Mouse (Mus musculus) embryonic facial prominence, embryonic 13.5 days (tissue): Measurements from ENCODE around the gene Kat7. TPM values are rescaled to one million over a fixed set of nuclear protein-coding genes. Genes with fewer than 3 reads are reported as not detected.

ENCODE experiments used
- ATAC-seq: fragments of 200-750 bp; cut with Nextera tagmentation; 2 replicates; pipeline ENCODE4 v1.8.0; 2017; ENCODE audit warnings: low read depth; ENCODE audit not compliant: insufficient number of reproducible peaks, insufficient read depth, low FRiP score, low TSS enrichment
- H3K27ac ChIP-seq: fragments of 300-500 bp; sonication (generic); 2 replicates; pipeline ENCODE4 v1.5.1; 2015; ENCODE audit warnings: moderate library complexity, mild to moderate bottlenecking, inconsistent platforms
- H3K27me3 ChIP-seq: fragments of 300-500 bp; sonication (generic); 2 replicates; pipeline ENCODE4 v1.6.1; 2015; ENCODE audit warnings: mild to moderate bottlenecking, inconsistent platforms
- H3K36me3 ChIP-seq: fragments of 300-500 bp; sonication (generic); 2 replicates; pipeline ENCODE4 v1.6.1; 2015; ENCODE audit warnings: mild to moderate bottlenecking, inconsistent platforms
- H3K4me1 ChIP-seq: fragments of 300-500 bp; sonication (generic); 2 replicates; pipeline ENCODE4 v1.6.1; 2015; ENCODE audit warnings: inconsistent platforms
- H3K4me2 ChIP-seq: fragments of 300-500 bp; sonication (generic); 2 replicates; pipeline ENCODE4 v1.6.1; 2015; ENCODE audit warnings: moderate library complexity, mild to moderate bottlenecking, inconsistent platforms
- H3K4me3 ChIP-seq: fragments of 300-500 bp; sonication (generic); 2 replicates; pipeline ENCODE4 v1.5.1; 2015; ENCODE audit warnings: mild to moderate bottlenecking, inconsistent platforms
- H3K9ac ChIP-seq: fragments of 300-500 bp; sonication (generic); 2 replicates; pipeline ENCODE4 v1.6.1; 2015; ENCODE audit warnings: mild to moderate bottlenecking, inconsistent platforms
- H3K9me3 ChIP-seq: fragments of 300-500 bp; sonication (generic); 2 replicates; pipeline ENCODE4 v1.6.1; 2016; ENCODE audit warnings: inconsistent platforms
- WGBS: fragments of 180-500 bp; shearing (Covaris S2); methylation state at CpG from one replicate; pipeline ENCODE4 v1.1.7; 2015; ENCODE audit warnings: mixed read lengths; 5-methylcytosine and 5-hydroxymethylcytosine counted together
- polyA plus RNA-seq: library from polyadenylated mRNA; unstranded; fragments of >200 nt; fragmentation: Nextera tagmentation; extraction: Ambion mirVana; gene quantifications from 2 replicates; pipeline ENCODE4 v1.2.1, GENCODE M21; 2015

Gene Kat7
- polyA plus RNA-seq, 1 experiment from 2014 or later: 67.0 TPM

DNA sequence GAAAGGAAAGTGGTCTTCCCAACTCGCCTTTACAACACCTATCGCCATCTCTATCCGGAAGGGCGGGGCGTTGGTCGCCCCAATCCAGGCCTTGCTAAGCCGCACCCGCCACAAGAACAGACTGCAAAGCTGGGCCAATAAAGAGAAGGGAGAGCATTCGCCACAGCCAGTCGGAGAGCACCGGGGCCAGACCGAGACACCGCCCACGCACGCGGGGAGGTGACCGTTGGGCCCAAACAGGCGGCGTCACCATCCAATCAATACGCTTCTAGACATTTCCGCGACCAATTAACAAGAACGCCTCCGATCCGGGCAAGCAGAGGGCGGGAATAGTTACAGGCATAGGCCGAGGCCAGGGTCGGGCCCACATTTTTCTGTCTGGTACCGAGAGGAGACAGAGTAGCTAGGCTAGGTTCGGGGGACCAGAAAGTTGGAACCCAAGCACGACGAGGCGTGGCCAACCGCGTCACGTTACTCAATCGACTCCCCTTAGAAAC, 488 bp downstream of the Kat7 start:
- Histone ChIP-seq H3K36me3 (peaks cover 11% of the 10 kb centered on the region), H3K4me2 (peak overlapping the region; percentile 88), H3K27ac (peak overlapping the region; percentile 97), H3K9ac (peak overlapping the region; percentile 96), H3K4me3 (peak overlapping the region; percentile 92), H3K27me3 (no peaks in the 10 kb centered on the region), H3K4me1 (peaks cover 21% of the 10 kb centered on the region), H3K9me3 (no peaks in the 10 kb centered on the region)
- ATAC-seq: peak; percentile 96
- under 1% methylated on average over 37 of the region's 37 CpGs for WGBS

DNA sequence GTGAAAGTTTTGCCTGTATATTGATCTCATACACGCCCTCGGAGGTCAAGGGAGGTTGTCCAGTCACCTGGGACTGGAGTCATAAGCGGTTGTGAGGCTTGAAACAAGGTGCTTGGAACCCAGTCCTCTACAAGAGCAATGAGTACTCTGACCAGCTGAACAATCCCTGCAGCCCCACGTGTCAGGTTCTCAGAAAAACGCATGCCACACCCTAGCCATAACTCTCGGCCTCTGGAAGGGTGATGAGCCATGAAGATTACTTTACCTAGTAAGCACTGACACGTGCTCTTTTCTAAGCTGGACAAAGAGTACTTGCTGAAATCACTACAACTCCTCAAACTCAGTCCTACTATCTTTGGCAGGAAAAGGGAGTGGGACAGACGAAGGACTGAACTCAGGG, 2.5 kb downstream of the Kat7 start:
- no peak for ATAC-seq
- peaks cover 25% of the 10 kb centered on the region for H3K36me3 ChIP-seq
- no peaks in the 10 kb centered on the region for H3K9me3 ChIP-seq
- H3K27me3 ChIP-seq: no peaks in the 10 kb centered on the region
- no peak overlapping the region for H3K4me2 ChIP-seq
- no peak overlapping the region for H3K9ac ChIP-seq
- peaks cover 21% of the 10 kb centered on the region for H3K4me1 ChIP-seq
- H3K27ac ChIP-seq: no peak overlapping the region
- H3K4me3 ChIP-seq: no peak overlapping the region
- 83% methylated on average over 8 of the region's 8 CpGs for WGBS

DNA sequence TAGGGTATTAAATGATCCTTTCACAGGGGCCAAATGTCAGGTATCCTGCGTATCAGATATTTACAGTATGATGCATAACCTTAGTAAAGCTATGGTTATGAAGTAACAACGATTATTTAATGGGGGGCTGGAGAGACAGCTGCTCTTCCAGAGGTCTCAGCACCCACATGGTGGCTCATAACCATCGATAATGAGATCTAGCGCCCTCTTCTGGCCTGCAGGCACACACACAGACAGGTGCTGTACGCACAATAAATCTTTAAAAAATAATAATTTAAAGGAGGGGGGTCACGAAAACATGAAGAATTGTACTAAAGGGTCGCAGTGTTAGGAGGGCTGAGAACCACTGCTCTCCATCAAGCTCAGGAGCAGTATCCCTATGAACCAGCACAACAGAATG, 4.4 kb downstream of the Kat7 start:
- peaks cover 44% of the 10 kb centered on the region for H3K36me3 ChIP-seq
- 92% methylated on average over 7 of the region's 7 CpGs for WGBS
- H3K4me2 ChIP-seq: no peak overlapping the region

DNA sequence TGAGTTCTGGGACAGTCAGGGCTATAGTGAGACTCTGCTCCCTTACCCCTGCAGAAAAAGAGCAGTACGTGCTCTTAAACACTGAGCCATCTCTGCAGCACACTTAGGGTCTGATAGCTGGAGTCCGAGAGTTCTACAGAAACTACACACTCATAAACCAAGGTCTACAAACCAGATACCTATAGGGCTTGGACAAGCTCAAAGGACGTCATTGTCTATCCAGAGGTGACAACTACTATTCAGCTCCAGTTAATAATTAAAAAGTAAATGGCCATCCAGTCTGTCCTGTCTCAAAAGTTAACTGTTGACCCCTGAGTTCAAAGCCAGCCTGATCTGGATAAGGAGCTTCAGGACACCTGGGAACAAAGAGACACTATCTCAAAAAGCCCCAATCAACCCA, 8.3 kb downstream of the Kat7 start:
- H3K9me3 ChIP-seq: no peaks in the 10 kb centered on the region
- H3K9ac ChIP-seq: no peak overlapping the region
- 93% methylated on average over 3 of the region's 3 CpGs for WGBS
- H3K4me3 ChIP-seq: no peak overlapping the region
- no peaks in the 10 kb centered on the region for H3K27me3 ChIP-seq
- H3K4me2 ChIP-seq: no peak overlapping the region
- no peak overlapping the region for H3K27ac ChIP-seq
- H3K4me1 ChIP-seq: no peaks in the 10 kb centered on the region
- H3K36me3 ChIP-seq: peaks cover 76% of the 10 kb centered on the region
- ATAC-seq: no peak

More for the DNA sequence above, 4.4 kb downstream of the Kat7 start:
- Histone ChIP-seq H3K9me3 (no peaks in the 10 kb centered on the region), H3K9ac (no peak overlapping the region), H3K4me1 (peaks cover 10% of the 10 kb centered on the region), H3K4me3 (no peak overlapping the region), H3K27ac (no peak overlapping the region), H3K27me3 (no peaks in the 10 kb centered on the region)
- ATAC-seq: no peak

DNA sequence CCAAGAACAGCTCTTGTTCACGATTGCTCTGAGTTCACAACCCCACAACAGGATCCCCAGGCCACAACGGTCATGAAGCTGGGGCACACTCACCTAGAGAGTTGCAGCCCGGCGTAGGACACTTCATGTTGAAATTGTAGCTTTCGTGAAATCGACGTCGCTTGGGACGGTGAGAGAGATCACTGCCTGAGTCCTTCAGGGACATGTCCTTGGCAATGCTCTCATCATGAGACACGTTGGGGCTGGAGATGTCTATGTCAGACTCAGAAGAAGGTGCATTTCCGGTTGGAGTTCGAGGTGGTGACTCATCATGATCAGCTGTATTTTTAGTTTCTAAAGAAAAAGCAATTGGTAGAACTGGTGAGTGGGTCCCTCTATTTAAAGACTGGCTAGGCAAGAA, 10.2 kb downstream of the Kat7 start:
- H3K36me3 ChIP-seq: peaks cover 67% of the 10 kb centered on the region
- no peaks in the 10 kb centered on the region for H3K27me3 ChIP-seq
- no peak for ATAC-seq
- H3K4me1 ChIP-seq: no peaks in the 10 kb centered on the region
- no peak overlapping the region for H3K27ac ChIP-seq
- no peak overlapping the region for H3K4me3 ChIP-seq
- H3K9me3 ChIP-seq: no peaks in the 10 kb centered on the region
- no peak overlapping the region for H3K9ac ChIP-seq
- H3K4me2 ChIP-seq: no peak overlapping the region
- WGBS: 94% methylated on average over 12 of the region's 12 CpGs

DNA sequence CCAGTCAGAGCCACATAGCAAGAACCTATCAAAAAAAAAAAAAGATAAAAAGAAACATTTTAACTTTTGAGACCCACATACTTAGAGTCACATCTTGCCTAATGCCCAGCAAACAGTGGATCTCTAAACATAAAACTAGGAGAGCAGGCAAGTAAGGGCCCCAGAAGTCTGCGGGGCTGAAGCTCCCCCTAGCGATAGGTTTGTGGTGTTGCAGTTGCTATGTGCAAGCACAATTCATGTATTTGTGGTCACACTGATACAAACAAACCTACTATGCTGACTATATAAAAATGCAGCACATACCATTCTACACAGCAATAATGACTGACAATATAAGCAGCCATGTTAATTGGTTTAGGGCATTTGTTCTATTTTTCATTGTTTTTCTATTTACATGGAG, 11.9 kb downstream of the Kat7 start:
- Histone ChIP-seq H3K4me1 (no peaks in the 10 kb centered on the region), H3K27ac (no peak overlapping the region), H3K4me2 (no peak overlapping the region), H3K4me3 (no peak overlapping the region), H3K27me3 (no peaks in the 10 kb centered on the region), H3K36me3 (peaks cover 77% of the 10 kb centered on the region), H3K9ac (no peak overlapping the region), H3K9me3 (no peaks in the 10 kb centered on the region)
- no peak for ATAC-seq
- 17% methylated on average over 2 of the region's 2 CpGs for WGBS

DNA sequence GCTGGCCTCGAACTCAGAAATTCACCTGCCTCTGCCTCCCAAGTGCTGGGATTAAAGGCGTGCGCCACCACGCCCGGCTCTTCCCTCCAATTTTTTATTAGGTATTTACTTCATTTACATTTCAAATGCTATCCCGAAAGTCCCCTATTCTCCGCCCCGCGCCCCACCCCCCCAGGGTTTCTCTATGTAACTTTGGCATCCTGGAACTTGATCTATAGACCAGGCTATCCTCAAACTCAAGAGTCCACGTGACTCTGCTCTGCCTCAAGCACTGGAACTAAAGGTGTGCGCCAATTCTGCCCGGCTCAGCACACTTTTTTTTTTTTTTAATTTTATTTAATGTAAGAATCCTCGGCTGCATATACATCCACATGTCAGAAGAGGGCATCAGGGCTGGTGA, 14.3 kb downstream of the Kat7 start:
- Histone ChIP-seq H3K4me3 (no peak overlapping the region), H3K36me3 (peaks cover 76% of the 10 kb centered on the region)
- no peak for ATAC-seq

DNA sequence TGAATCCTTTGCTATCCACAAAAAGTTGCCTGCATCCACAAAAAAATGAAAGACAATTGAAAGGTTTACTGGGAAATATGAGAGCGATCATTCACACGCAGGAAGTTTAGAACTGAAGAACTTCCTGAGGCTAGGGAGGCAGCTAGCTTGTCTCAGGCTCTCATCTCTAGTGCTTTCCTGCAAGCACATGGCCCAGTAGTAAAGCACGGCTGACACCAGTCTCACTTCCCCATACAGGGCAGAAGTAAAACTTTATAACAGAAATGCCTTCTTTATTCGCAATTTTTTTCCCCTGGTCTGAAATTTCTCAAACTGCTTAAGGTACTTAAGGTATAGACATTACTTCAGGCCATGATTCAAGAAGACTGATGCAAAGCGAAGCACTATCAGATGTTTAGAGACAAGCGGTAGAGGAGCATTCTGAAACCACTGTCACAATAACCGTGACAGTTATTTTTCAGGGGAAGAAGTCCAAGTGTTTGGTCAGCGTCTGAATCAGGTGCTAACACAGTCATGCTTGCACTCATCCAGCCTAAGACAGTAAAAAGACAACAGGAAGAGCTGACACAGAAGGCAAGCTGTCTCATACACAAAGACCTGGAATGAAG, 16.9 kb downstream of the Kat7 start:
- Histone ChIP-seq H3K27me3 (no peaks in the 10 kb centered on the region), H3K9ac (no peak overlapping the region), H3K9me3 (no peaks in the 10 kb centered on the region), H3K4me2 (no peak overlapping the region), H3K4me3 (no peak overlapping the region), H3K36me3 (peaks cover 77% of the 10 kb centered on the region), H3K27ac (no peak overlapping the region), H3K4me1 (no peaks in the 10 kb centered on the region)
- 87% methylated on average over 8 of the region's 8 CpGs for whole genome bisulfite sequencing
- ATAC-seq: no peak

More for the DNA sequence above, 14.3 kb downstream of the Kat7 start:
- Histone ChIP-seq H3K9me3 (no peaks in the 10 kb centered on the region), H3K4me2 (no peak overlapping the region), H3K27me3 (no peaks in the 10 kb centered on the region), H3K9ac (no peak overlapping the region), H3K4me1 (no peaks in the 10 kb centered on the region), H3K27ac (no peak overlapping the region)
- WGBS: 93% methylated on average over 13 of the region's 13 CpGs

DNA sequence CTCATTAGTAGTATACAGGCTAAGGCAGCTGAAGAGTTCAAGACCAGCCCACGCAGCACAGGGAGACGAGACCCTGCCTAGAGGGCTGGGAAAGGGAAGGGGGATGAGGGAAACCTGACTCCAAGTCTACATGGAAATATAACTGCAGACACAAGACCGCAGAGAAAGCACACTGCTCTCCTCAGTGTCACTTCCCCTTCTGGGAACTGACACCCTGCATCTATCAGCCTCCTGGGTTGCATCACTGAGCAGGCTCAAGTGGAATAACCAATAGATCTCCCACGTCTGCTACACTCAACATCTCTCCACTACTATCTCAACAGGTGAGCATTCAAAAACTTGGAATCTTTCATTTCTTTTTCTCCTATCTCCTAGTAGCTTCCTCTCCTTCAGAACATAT, 18.0 kb downstream of the Kat7 start:
- Histone ChIP-seq H3K27ac (no peak overlapping the region), H3K27me3 (no peaks in the 10 kb centered on the region), H3K9ac (no peak overlapping the region), H3K36me3 (peaks cover 78% of the 10 kb centered on the region), H3K4me2 (no peak overlapping the region), H3K9me3 (no peaks in the 10 kb centered on the region), H3K4me3 (no peak overlapping the region), H3K4me1 (no peaks in the 10 kb centered on the region)
- ATAC-seq: no peak
- WGBS: 76% methylated on average over 4 of the region's 4 CpGs

DNA sequence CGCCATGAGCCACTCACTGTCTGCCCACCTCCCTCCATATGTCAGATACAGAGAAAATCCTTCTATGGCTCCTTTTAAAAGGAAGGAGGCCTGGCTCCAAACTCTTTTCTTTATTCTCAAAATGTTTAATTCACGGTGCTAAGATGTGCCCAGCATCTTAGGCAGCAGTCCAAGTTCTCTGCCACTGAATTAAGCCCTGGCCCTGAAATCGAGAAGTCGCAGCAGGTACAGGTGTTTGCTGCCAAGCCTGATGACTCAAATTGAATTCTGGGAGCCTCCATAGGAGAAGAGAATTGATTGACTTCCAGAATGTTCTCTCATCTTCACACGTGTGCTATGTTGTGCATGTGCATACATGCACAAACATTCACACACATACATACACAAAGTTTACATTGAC, 27.7 kb downstream of the Kat7 start:
- H3K4me1 ChIP-seq: no peaks in the 10 kb centered on the region
- H3K4me2 ChIP-seq: no peak overlapping the region
- no peak for ATAC-seq
- 94% methylated on average over 5 of the region's 5 CpGs for WGBS
- H3K9me3 ChIP-seq: no peaks in the 10 kb centered on the region
- no peak overlapping the region for H3K4me3 ChIP-seq
- no peak overlapping the region for H3K27ac ChIP-seq
- peaks cover 96% of the 10 kb centered on the region for H3K36me3 ChIP-seq
- H3K27me3 ChIP-seq: no peaks in the 10 kb centered on the region
- no peak overlapping the region for H3K9ac ChIP-seq

DNA sequence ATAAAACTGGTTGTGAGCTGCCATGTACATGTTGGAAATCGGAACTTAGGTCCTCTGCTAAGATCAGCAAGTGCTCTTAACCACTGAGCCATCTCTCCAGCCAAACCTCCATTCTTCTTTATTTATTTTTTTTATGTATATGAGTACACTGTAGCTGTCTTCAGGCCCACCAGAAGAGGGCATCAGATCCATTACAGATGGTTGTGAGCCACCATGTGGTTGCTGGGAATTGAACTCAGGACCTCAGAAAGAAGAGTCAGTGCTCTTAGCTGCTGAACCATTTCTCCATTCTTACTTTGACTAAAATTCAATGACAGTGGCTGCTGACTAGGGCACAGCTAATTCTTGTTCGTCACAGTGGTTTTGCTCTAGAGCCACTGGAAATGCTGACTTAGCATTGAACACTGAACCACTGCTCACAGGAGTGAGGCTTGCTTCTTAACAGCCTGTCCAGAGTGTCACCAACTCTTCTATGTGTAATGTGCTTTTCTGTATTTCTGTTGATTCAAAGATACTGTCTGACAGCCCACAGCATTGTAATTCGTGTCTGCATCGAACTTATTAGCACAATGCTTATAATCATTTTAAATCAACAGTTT, 30.9 kb downstream of the Kat7 start:
- Histone ChIP-seq H3K4me1 (no peaks in the 10 kb centered on the region), H3K27me3 (no peaks in the 10 kb centered on the region), H3K4me3 (no peak overlapping the region), H3K4me2 (no peak overlapping the region), H3K36me3 (peaks cover 96% of the 10 kb centered on the region), H3K9ac (no peak overlapping the region), H3K27ac (no peak overlapping the region), H3K9me3 (no peaks in the 10 kb centered on the region)
- WGBS: 93% methylated on average over 4 of the region's 4 CpGs
- ATAC-seq: no peak

DNA sequence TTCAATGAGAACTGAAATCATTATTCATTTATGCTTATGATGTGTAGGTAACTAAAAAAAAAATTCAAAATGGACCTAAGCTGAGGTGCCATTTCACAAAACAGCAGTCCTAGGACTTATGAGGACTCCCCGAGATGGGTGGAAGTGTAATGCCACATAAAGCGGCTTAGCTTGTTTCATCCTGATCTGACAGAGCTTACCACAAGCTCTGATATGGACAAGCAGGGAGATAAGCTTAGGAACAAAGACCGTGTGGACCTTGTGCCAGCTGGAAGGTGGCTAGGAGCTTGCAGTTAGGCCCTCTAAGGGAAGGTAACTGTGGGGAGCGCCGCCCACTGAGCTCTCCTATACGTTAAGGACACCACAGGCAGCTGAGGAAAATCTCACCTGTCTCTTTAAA, 34.0 kb downstream of the Kat7 start:
- Histone ChIP-seq H3K4me1 (no peaks in the 10 kb centered on the region), H3K9ac (no peak overlapping the region), H3K4me2 (no peak overlapping the region), H3K9me3 (no peaks in the 10 kb centered on the region), H3K27me3 (no peaks in the 10 kb centered on the region), H3K4me3 (no peak overlapping the region), H3K36me3 (peaks cover 98% of the 10 kb centered on the region), H3K27ac (no peak overlapping the region)
- WGBS: 86% methylated on average over 6 of the region's 6 CpGs
- ATAC-seq: no peak
